Mouse (Mus musculus): ENCODE results near the gene Rai2. TPM values are rescaled to one million over a fixed set of nuclear protein-coding genes. Genes with fewer than 3 reads are reported as not detected.

Gene Rai2
- total RNA-seq, 2 experiments from 2014 or later: not detected

DNA sequence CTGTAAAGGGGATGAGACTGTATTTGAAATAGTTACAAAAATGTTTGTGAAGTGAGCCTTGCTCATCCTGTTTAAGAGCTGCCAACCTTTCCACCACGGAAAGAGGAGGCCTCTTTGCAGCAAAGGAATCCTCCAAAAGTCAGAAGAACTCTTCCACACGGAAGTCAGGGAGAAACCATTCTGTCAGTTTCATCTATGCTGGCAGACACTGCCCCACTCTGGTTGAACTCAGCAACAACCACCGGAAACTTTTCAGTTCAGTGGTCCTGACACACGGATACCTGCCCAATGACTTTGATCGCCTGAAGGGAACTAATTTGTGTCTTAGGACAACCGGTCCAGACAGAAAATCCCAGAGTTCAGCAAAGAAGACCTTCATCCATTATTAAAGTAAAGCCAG lies 73.3 kb downstream of the Rai2 start:
- no peak for ATAC-seq (ENCODE audit: poor library complexity, severe bottlenecking)

DNA sequence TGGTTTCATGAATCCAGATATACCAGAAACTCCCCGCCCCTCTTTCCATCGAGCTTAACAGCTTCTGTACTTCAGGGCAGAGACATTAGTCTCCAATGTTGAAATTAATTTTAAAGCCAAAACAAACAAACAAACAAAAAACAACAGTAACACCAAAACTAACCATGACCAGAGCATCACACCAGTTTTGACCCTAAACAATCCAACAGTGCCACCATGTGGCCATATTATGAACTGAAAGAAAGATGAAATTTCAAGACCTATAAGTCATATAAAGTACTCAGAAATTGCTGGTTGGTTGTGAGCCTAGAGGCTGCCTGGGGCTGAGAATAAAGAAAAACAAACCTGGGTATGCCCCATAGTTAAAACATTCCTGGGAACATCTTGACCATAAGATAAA lies 109.3 kb downstream of the Rai2 start:
- peak; percentile 51; the same call in 1 of the 2 replicates for ATAC-seq (ENCODE audit: poor library complexity, severe bottlenecking)
